Comparison of ENCODE assay signal across 10 mouse cellular contexts in genomic region chr11:44682703-44683539, GRCm38 (mm10).
DNase-seq lines count a peak whose midpoint lies in the region; ATAC-seq lines count a peak whose summit lies in the region.
"Had no signal": no experiment of that assay in that cellular context is flagged by ENCODE, and none has a peak within 500 bp of the region (broad histone marks: within the 10 kb centered on the region; RNA-seq: fewer than 3 reads in every experiment).

No protein-coding gene starts in this region.

- no peaks in the 10 kb centered on the region for H3K27me3 ChIP-seq in heart, embryonic 11.5 days (ENCODE audit: control insufficient read depth, insufficient read depth, low read length)
- H3K27me3 ChIP-seq in hindbrain, embryonic 16.5 days (replicated peaks; ENCODE audit: control insufficient read depth, insufficient read depth, low read length): no peaks in the 10 kb centered on the region
- no peaks in the 10 kb centered on the region for H3K27me3 ChIP-seq in midbrain, embryonic 16.5 days (ENCODE audit: control insufficient read depth, insufficient read depth, low read depth, low read length)

- H3K4me1 ChIP-seq in heart, embryonic 11.5 days (ENCODE audit: control insufficient read depth, insufficient read depth, low read length): peaks cover 13% of the 10 kb centered on the region
- peaks cover 16% of the 10 kb centered on the region for H3K4me1 ChIP-seq in hindbrain, embryonic 16.5 days (ENCODE audit: control insufficient read depth, insufficient read depth, low read depth, low read length)
- peaks cover 14% of the 10 kb centered on the region for H3K4me1 ChIP-seq in midbrain, embryonic 16.5 days (ENCODE audit: control insufficient read depth, insufficient read depth, low read length)

- intact Hi-C loops in heart, postnatal 14 days (cut with DNase I): no loop called here

- H3K27ac ChIP-seq in heart, embryonic 11.5 days (ENCODE audit: low read depth, low read length): no peak overlapping the region
- no peak overlapping the region; the same call in 1 of the 2 replicates for H3K27ac ChIP-seq in hindbrain, embryonic 16.5 days (ENCODE audit: low read depth, low read length)
- no peak overlapping the region for H3K27ac ChIP-seq in midbrain, embryonic 16.5 days (ENCODE audit: low read length)

- H3K4me3 ChIP-seq in heart, embryonic 11.5 days (ENCODE audit: low read depth, low read length): no peak overlapping the region
- no peak overlapping the region for H3K4me3 ChIP-seq in hindbrain, embryonic 16.5 days (ENCODE audit: low read length)
- H3K4me3 ChIP-seq in midbrain, embryonic 16.5 days (ENCODE audit: low read depth, low read length): no peak overlapping the region

- H3K36me3 ChIP-seq in heart, embryonic 11.5 days (ENCODE audit: control insufficient read depth, insufficient read depth, low read length): no peaks in the 10 kb centered on the region
- H3K36me3 ChIP-seq in hindbrain, embryonic 16.5 days (ENCODE audit: control insufficient read depth, insufficient read depth, low read length): no peaks in the 10 kb centered on the region
- H3K36me3 ChIP-seq in midbrain, embryonic 16.5 days (ENCODE audit: control insufficient read depth, insufficient read depth, low read length): no peaks in the 10 kb centered on the region

- 0 out of 2 replicates have a peak overlapping the region, but pooled peaks have one; percentile 28 for H3K9ac ChIP-seq in heart, embryonic 11.5 days (ENCODE audit: low read depth, low read length)
- H3K9ac ChIP-seq in hindbrain, embryonic 16.5 days (ENCODE audit: low read depth, low read length): no peak overlapping the region
- H3K9ac ChIP-seq in midbrain, embryonic 16.5 days (ENCODE audit: low read depth, low read length): no peak overlapping the region

- H3K9me3 ChIP-seq in heart, embryonic 11.5 days (replicated peaks; ENCODE audit: control insufficient read depth, low read length): no peaks in the 10 kb centered on the region
- no peaks in the 10 kb centered on the region for H3K9me3 ChIP-seq in hindbrain, embryonic 16.5 days (ENCODE audit: control insufficient read depth, low read length)
- H3K9me3 ChIP-seq in midbrain, embryonic 16.5 days (replicated peaks; ENCODE audit: control insufficient read depth, low read length, poor library complexity, severe bottlenecking): no peaks in the 10 kb centered on the region

- 45% methylated on average over 18 of the region's 18 CpGs for WGBS in heart, embryonic 11.5 days (ENCODE audit: insufficient replicate concordance)
- WGBS in hindbrain, embryonic 16.5 days: 16% methylated on average over 18 of the region's 18 CpGs
- 14% methylated on average over 18 of the region's 18 CpGs for WGBS in midbrain, embryonic 16.5 days

- DNase-seq in heart, postnatal 14 days: no peak
- peak; percentile 82 for DNase-seq in embryo, embryonic 10.5 days (ENCODE audit: low spot score)
- DNase-seq in lung, adult 18-20 months: no peak
- no peak for DNase-seq in layer of hippocampus, postnatal 36 days
- DNase-seq: cerebellum, adult 9-10 months; kidney, adult 11 months had no signal

- H3K4me2 ChIP-seq in heart, embryonic 11.5 days: no peak overlapping the region
- H3K4me2 ChIP-seq in hindbrain, embryonic 16.5 days (ENCODE audit: low read length): peak overlapping the region; percentile 16
- 0 out of 2 replicates have a peak overlapping the region, but pooled peaks have one; percentile 18 for H3K4me2 ChIP-seq in midbrain, embryonic 16.5 days (ENCODE audit: low read length)

- no peak for ATAC-seq in heart, embryonic 11.5 days (replicated peaks; ENCODE audit: insufficient number of reproducible peaks, low FRiP score, low TSS enrichment)
- ATAC-seq in hindbrain, embryonic 16.5 days: 0 out of 2 replicates have a peak, but pooled peaks have one; percentile 48
- ATAC-seq in midbrain, embryonic 16.5 days: no peak
- no peak for ATAC-seq in erythroblast, adult 5-6 weeks (replicated peaks; ENCODE audit: low FRiP score, poor library complexity, severe bottlenecking)
